Mouse (Mus musculus) neutrophil, adult 5-6 weeks (primary cell): ENCODE measurements around the gene Zfpm1. TPM values are rescaled to one million over a fixed set of nuclear protein-coding genes. Genes with fewer than 3 reads are reported as not detected.

ENCODE experiments used
- ATAC-seq: fragments of 151-379, 151-347 bp; 2 replicates; pipeline ENCODE4 v1.8.0; 2017; ENCODE audit warnings: mild to moderate bottlenecking, moderate TSS enrichment; ENCODE audit not compliant: insufficient number of reproducible peaks, poor library complexity, low FRiP score, severe bottlenecking; ENCODE audit errors: extremely low read depth
- total RNA-seq: library from RNA; stranded (forward); fragments of 200-1000 nt; gene quantifications from 2 replicates; pipeline ENCODE4 v1.2.3, GENCODE M21; 2017

Gene Zfpm1
- total RNA-seq, 1 experiment from 2014 or later = 3.8 TPM

DNA sequence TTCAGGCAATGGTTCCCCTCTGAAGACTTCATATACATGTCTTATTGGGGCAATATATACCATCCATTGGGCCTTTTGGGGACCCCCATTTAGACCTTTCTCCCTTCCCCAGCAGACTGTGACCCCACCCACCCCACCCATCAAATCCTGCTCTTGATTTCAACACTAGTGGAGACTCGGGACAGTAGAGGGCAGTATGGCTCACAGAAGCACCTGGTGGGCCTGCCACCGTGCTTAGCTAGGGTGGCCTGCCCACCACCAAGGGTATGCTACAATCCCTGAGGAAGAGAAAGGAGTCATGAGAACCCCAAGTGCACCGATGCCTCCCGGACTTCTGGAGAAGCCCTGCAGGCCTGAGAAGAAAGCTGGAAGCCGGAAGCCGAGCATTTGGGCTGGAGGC lies 56.9 kb downstream of the Zfpm1 start:
- no peak for ATAC-seq

DNA sequence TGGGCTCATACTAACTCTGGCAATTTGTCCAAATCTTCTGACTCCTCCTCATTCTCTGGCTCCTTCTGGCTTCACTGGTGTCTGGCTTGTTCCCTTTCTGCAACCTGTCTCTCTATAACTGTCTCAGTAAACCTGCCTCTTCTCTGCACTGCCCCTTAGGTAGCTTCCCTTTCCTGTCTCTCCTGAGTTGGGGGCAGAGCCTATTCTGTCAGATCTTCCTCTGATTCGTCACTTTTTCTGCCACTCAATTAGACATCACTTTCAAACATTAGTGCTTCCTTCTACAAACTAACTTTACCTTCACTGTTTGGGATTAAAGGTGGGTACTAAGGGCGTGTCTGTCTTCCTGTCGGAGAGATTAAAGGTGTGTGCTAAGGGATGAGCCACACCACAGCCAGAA lies 58.8 kb downstream of the Zfpm1 start:
- no peak for ATAC-seq

- no peak for ATAC-seq
Observed at GRCm38 (mm10) chr8:122341790-122342189, 59.8 kb downstream of the Zfpm1 start.

DNA sequence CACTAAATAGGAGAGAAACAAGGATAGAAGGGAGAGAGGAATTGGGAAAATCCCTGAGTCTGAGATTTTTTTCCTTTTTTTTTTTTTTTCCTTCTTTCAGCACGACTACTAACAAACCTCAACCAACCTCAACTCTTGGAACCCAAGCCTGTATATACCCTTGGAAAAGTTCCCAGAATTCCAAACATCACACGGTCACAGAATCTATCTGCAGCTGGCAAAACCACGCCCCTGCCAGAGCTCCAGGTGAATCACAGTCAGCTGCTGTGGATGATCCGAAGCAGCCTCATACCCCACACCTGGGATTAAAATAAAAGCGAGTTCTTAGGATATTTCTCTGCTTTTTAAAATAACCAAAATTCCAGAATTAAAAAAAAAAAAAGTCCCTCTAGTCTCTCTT lies 60.4 kb downstream of the Zfpm1 start:
- ATAC-seq = no peak

- no peak for ATAC-seq
Observed at GRCm38 (mm10) chr8:122342806-122343209, 60.9 kb downstream of the Zfpm1 start.

GRCm38 (mm10) chr8:122343341-122343740 lies 61.4 kb downstream of the Zfpm1 start:
- ATAC-seq = no peak

GRCm38 (mm10) chr8:122343758-122344157 lies 61.8 kb downstream of the Zfpm1 start:
- peak; percentile 13; the same call in 1 of the 2 replicates for ATAC-seq

DNA sequence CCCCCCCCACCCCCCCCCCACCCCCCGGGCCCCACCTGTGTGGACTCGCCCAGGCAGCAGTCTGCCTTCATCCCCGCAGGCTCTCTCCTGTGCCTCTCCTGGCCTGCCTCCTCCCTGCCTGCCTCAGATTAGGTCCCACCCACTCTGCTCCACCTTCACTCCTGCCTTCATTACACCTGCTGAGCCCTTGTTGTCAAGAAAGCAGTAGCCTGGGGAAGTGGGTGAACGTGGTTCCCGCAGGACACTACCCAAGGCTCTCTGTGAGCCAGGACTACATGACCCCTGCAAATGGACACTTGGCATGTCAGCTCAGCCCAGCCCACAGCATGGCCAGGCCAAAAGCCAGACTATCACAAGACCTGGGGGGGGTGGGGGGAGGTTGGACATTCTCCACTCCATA lies 62.3 kb downstream of the Zfpm1 start:
- no peak for ATAC-seq

- no peak for ATAC-seq
Observed at GRCm38 (mm10) chr8:122345181-122346095, 63.5 kb downstream of the Zfpm1 start.

DNA sequence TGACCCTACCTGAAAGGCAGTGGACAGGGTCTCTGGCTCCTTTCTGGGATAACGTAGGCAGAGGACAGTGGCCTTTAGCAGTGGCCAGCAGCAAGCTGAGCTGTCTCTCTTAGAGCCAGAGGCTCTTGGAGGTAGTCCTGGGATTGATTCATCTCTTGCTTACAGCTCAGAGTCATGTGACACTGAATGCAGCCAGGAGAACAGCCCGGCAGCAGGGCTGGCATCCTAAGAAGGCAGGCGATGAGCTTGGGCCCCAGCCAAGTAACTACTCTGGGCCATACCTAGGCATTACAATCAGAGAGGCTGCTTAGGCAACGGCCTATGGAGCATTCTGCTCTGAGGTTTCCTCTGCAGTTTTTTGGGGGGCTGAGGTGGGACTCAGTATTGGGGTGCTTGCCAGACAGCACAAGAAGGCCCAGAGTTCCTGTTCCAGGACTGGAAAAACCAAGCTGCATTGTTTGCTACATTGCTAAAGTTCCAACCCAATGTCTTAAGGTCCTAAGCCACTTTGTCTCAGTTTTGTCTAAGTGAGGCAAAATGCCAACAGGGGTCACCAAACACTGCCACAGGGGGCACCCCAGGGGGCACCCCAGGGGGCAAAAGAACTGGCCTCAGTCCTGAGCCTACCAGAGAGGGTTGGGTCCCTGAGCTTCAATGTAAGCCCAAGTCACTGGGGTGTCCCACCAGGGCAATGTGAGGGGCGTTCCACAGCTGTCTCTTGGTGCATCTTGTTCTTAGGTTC lies 66.0 kb downstream of the Zfpm1 start:
- ATAC-seq = no peak

DNA sequence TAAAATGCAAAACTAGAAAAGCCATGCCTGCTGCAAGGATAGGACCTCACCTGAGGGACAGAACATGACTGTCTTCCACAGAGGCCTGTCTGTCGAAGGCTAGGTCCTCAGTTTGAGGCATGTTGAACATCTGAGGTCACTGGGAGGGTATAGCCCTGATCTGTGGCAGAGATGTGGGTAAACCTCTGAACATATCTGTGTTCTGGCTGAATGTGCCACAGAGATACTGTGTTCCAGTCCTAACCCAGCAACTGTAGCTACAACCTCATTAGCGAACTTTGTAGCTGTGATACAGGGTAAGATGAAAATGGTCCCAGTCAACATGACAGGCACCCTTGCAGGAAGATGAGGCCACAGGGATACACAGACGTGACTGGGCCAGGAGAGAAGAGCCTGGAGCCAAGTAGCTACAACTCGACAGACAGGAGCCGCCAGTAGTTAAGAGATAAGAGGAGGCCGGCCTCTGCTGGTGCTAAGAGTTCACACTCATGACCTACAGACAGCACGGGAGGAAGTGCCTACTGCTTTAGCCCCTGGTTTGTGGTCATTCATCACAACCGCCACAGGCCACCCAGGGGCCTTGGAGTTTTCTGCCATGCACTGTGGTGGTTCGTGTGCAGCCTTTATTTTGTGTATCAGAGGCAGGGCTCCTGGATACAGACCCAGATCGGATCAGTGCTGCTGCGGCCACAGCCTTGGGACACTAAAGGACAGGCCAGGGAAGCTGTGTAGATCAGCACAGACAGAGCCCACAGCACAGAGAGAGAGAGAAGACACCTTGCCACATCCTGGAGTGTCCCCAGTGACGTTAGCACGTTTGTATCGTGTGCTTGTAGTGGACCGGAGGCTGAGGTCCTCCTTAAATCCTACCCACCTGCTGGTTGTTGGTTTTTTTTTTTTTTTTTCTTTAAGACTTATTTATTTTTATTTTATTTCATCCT lies 67.7 kb downstream of the Zfpm1 start:
- no peak for ATAC-seq

DNA sequence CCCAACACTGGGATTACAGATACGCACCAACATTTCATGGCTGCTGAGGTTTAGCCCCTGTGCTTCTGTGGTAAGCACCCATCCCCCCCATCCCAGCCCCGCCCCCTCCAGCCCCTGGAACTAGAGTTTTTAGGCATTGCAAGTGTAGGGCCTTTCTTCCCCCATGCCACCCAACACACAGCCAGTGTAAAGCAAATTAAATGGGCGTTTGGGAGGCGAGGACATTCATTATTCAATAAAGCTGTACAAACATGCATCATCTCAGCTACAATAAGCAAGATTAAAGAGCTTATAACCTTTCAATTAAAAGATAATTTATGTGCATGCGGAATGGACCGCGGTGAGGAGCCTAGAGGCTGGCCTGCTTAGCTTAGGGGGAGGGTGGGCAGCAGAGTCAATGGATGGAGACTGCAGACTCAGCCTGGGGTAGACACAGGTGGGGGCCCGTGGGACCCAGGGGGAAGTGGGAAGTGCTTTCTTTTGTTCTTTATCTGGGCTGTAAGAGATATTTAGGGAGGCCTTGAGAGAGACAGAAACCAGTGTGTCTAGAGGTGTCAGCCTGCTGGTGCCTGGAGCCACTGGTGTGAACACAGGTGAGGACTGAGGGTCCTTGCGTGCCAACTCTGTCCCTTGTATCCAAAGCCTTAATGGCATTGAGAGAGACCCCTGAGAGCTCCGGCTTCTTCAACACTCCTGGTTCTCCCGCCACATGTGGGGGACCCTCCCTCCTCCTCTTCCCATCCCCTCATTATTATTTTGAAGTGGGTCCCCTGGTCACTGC lies 68.6 kb downstream of the Zfpm1 start:
- ATAC-seq = no peak

DNA sequence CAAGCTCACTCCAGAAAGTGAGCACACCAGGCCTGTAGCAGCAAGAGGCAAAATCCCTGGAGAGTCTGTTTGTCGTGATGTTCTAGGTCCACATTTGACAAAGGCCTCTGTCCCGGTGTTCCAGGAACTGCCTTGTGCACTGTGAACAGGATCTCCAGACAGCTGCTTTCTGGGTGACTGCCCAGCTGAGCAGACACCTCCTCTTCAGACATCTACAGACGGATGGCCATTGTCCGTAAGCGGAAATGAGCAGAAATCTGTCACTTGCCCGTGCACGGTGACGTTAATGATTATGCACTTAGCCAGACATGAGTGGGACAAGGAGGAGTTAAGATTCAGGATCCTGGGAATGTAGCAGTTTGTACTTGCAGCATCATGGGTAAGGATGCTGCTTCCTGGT lies 72.2 kb downstream of the Zfpm1 start:
- no peak for ATAC-seq

- ATAC-seq = no peak
Observed at GRCm38 (mm10) chr8:122355642-122356606, 74.0 kb downstream of the Zfpm1 start.

GRCm38 (mm10) chr8:122357202-122357601 lies 75.3 kb downstream of the Zfpm1 start:
- ATAC-seq = no peak

DNA sequence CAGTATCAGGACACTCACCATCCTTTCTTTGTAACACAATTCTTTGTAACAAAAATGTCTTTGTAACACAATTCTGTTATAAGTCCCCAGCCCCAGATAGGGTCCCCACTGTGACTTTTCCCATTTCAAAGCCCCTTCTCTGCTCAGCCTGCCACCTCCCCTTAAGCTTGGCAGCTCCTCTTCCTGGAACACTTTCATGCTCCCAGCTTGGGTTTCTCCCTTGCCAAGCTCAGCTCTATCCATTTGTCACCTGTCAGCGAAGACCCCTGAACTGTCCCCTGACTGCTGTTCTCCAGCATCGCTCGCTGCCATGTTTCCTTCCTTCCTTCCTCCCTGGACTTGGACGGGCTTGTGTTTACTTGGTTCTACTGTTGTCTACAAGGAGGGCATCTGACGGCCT lies 75.7 kb downstream of the Zfpm1 start:
- no peak for ATAC-seq

GRCm38 (mm10) chr8:122359111-122359775 lies 77.3 kb downstream of the Zfpm1 start:
- ATAC-seq = no peak
